Mouse (Mus musculus) neural tube, embryonic 10.5 days (tissue): ENCODE results near the gene Neurl2.
A peak's percentile ranks its signal among the peaks of the same experiment; 100 is the strongest.
"Not testable (repeated sequence)": the region's sequence is repeated elsewhere in the genome, so short reads cannot be mapped to it uniquely, and the experiment has no call there.

Source experiments
- DNase-seq: peaks from one replicate; pipeline ENCODE4 v3.0.0-alpha.2; 2017; ENCODE audit warnings: low spot score; ENCODE audit errors: extremely low spot score

Gene Neurl2

GRCm38 (mm10) chr2:164859155-164859554 lies 25.9 kb upstream of the Neurl2 start:
- no peak for DNase-seq

- no peak for DNase-seq
These were observed 24.7 kb upstream of the Neurl2 start for GRCm38 (mm10) chr2:164857842-164858553.

GRCm38 (mm10) chr2:164857101-164857821 lies 24.0 kb upstream of the Neurl2 start, which contains the start of gene Pltp:
TSS of gene Pltp (minus strand) at chr2:164857711.
- DNase-seq, result peak; percentile 83

- peak; percentile 52 for DNase-seq
These were observed 23.2 kb upstream of the Neurl2 start for GRCm38 (mm10) chr2:164856309-164857100.

- not testable (repeated sequence) for DNase-seq
These were observed 22.3 kb upstream of the Neurl2 start for GRCm38 (mm10) chr2:164855572-164855971.

- DNase-seq, result no peak
These were observed 16.8 kb upstream of the Neurl2 start for GRCm38 (mm10) chr2:164850061-164850460.

- no peak for DNase-seq
These were observed 12.5 kb upstream of the Neurl2 start for GRCm38 (mm10) chr2:164845782-164846181.

- no peak for DNase-seq
These were observed 1.9 kb upstream of the Neurl2 start for GRCm38 (mm10) chr2:164835164-164835563.

GRCm38 (mm10) chr2:164834531-164834930 lies 1.3 kb upstream of the Neurl2 start:
- no peak for DNase-seq

- peak; percentile 65 for DNase-seq
These were observed 431 bp downstream of the Neurl2 start, which contains the start of gene Ctsa for GRCm38 (mm10) chr2:164832748-164833301. TSS of gene Ctsa (plus strand) at chr2:164832873.

GRCm38 (mm10) chr2:164832032-164832747 lies 1.1 kb downstream of the Neurl2 start:
- no peak for DNase-seq

GRCm38 (mm10) chr2:164831029-164831428 lies 2.2 kb downstream of the Neurl2 start:
- DNase-seq, result no peak

- no peak for DNase-seq
These were observed 4.2 kb downstream of the Neurl2 start for GRCm38 (mm10) chr2:164829090-164829489.

- no peak for DNase-seq
These were observed 4.8 kb downstream of the Neurl2 start, which contains the start of gene Spata25 for GRCm38 (mm10) chr2:164828437-164828836. TSS of gene Spata25 (minus strand) at chr2:164828537.

GRCm38 (mm10) chr2:164827146-164827850 lies 6.0 kb downstream of the Neurl2 start:
- DNase-seq, result no peak

GRCm38 (mm10) chr2:164825521-164825920 lies 7.7 kb downstream of the Neurl2 start:
- no peak for DNase-seq

GRCm38 (mm10) chr2:164823969-164824368 lies 9.3 kb downstream of the Neurl2 start:
- DNase-seq, result no peak

- DNase-seq, result no peak
These were observed 10.1 kb downstream of the Neurl2 start for GRCm38 (mm10) chr2:164823181-164823585.

GRCm38 (mm10) chr2:164822636-164823165 lies 10.6 kb downstream of the Neurl2 start, which contains the start of gene Zswim1:
TSS of gene Zswim1 (plus strand) at chr2:164822686.
- peak; percentile 98 for DNase-seq

GRCm38 (mm10) chr2:164821060-164821459 lies 12.2 kb downstream of the Neurl2 start:
- DNase-seq, result no peak
